Mouse (Mus musculus) bone marrow, adult 2 months (tissue): ENCODE measurements around the gene Csf2. TPM values are rescaled to one million over a fixed set of nuclear protein-coding genes. Genes with fewer than 3 reads are reported as not detected.

ENCODE experiments used
- H3K27ac ChIP-seq: fragments of 200-500 bp; 2 replicates; pipeline ENCODE4 v1.5.1; 2012; ENCODE audit warnings: low read depth, mild to moderate bottlenecking, control low read depth, inconsistent platforms, low read length; ENCODE audit not compliant: control insufficient read depth, poor library complexity, insufficient read depth
- H3K4me1 ChIP-seq: fragments of 200-500 bp; 2 replicates; pipeline ENCODE4 v1.6.1; 2011; ENCODE audit warnings: low read length; ENCODE audit not compliant: control insufficient read depth, insufficient read depth
- H3K4me3 ChIP-seq: fragments of 200-500 bp; replicated peaks from 2 replicates; pipeline ENCODE3; 2011; ENCODE audit warnings: mild to moderate bottlenecking, low read depth, low read length, control low read depth; ENCODE audit not compliant: control insufficient read depth
- CTCF ChIP-seq: fragments of 200-500 bp; IDR thresholded peaks from 2 replicates; pipeline ENCODE4 v1.5.1; 2011; ENCODE audit warnings: low read length, control low read depth; ENCODE audit not compliant: control insufficient read depth, insufficient read depth
- POLR2A ChIP-seq: fragments of 200-500 bp; IDR thresholded peaks from 2 replicates; pipeline ENCODE4 v1.6.1; 2011; ENCODE audit warnings: low read depth, mild to moderate bottlenecking, control low read depth, low read length, borderline replicate concordance; ENCODE audit not compliant: control insufficient read depth
- WGBS: fragments of 180-500 bp; shearing (Covaris S2); methylation state at CpG from one replicate; pipeline ENCODE4 v1.1.7; 2018; 5-methylcytosine and 5-hydroxymethylcytosine counted together
- polyA plus RNA-seq: library from polyadenylated mRNA; stranded (reverse); fragments of >200 nt; gene quantifications from 2 replicates; pipeline ENCODE4 v1.2.4, GENCODE M21; 2011; ENCODE audit warnings: low replicate concordance; ENCODE audit not compliant: missing spikeins, insufficient read depth, insufficient read length

Csf2 gene
- polyA plus RNA-seq, 1 experiment: not detected

- no peak for TF ChIP-seq CTCF
- no peak for TF ChIP-seq POLR2A
- H3K27ac ChIP-seq: no peak overlapping the region
- H3K4me1 ChIP-seq: peaks cover 2% of the 10 kb centered on the region
- no peak overlapping the region for H3K4me3 ChIP-seq
- 61% methylated on average over 6 of the region's 6 CpGs for WGBS
These were observed 29.3 kb downstream of the Csf2 start for GRCm38 (mm10) chr11:54219903-54220740.

GRCm38 (mm10) chr11:54219191-54219590 lies 30.3 kb downstream of the Csf2 start:
- Histone ChIP-seq H3K4me1 (peaks cover 5% of the 10 kb centered on the region), H3K27ac (no peak overlapping the region), H3K4me3 (no peak overlapping the region)
- 0% methylated on average over 1 of the region's 1 CpGs for WGBS
- no peak for TF ChIP-seq POLR2A
- TF ChIP-seq CTCF: no peak

- H3K27ac ChIP-seq: no peak overlapping the region
- no peak overlapping the region for H3K4me3 ChIP-seq
- 11% methylated on average over 7 of the region's 7 CpGs for WGBS
- TF ChIP-seq POLR2A (no peak), CTCF (peak; percentile 7; the same call in 1 of the 2 replicates)
- H3K4me1 ChIP-seq: peaks cover 6% of the 10 kb centered on the region
These were observed 32.1 kb downstream of the Csf2 start for GRCm38 (mm10) chr11:54217384-54217783.

DNA sequence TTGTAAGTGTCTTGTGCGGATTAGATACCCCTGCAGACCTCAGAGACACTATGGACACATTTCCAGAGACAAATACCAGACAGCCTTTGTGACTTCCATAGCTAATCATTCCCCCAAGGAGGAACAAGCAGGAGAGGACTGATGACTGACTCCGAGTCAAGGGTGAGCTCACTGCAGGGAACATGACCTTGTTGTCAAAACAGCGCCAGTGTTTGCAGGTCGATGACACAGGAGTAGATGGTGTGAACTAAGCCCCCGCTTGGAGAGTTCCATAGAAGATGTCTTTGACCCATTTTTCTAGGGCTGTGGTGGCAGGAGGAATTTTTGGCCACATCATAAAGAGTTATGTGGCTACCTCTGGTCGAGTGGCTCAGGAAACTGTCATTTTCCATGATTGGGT lies 33.4 kb downstream of the Csf2 start:
- H3K4me3 ChIP-seq: no peak overlapping the region
- H3K4me1 ChIP-seq: peaks cover 6% of the 10 kb centered on the region
- TF ChIP-seq POLR2A: no peak
- TF ChIP-seq CTCF: no peak
- WGBS: 73% methylated on average over 6 of the region's 6 CpGs
- H3K27ac ChIP-seq: no peak overlapping the region

DNA sequence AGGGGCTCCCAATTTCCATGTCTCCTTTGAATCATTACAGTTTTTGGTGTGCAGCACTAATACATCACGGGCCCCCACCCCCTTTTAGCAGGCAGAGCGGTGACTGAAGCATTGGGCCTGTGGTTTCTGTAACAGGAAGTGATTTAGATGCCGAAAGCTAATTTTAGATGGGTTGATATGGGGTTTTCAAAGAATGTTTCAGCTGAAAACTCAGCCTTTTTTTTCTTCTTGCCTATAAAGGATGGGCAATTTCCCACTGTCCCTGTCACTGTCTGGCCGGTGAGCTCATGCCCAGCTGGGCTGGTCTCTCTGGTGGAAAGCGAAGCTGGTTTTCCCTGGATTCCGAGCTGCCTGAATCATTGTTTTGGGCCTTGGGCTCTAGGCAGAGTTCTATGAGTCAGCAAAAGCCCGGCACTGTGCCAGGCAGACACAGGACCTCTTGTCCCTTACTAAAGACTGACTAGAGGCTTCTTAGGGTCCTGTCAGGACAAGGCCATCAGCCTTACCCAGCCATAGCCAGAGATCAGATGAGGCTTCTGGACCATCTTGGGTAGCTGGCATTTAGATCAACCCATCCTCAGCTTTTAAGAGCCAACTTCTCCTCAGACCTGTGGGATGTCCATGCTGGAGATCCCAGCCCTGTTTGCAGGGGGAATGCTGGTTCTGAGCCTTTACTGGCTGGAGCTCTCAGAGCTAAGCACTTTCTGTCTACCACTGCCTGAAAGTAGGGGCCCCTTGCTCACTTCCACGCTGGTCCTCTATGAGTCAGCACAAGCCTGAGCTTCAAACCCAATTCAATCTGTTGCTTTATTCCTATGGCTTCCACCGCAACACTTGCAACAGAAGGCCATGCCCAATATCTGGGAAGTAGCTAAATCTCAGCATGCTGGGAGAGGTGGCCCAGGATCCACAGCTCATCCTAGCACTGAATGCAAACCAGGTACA lies 34.7 kb downstream of the Csf2 start:
- Histone ChIP-seq H3K4me1 (peaks cover 6% of the 10 kb centered on the region), H3K27ac (no peak overlapping the region), H3K4me3 (no peak overlapping the region)
- WGBS: 3% methylated on average over 9 of the region's 9 CpGs
- no peak for TF ChIP-seq CTCF
- TF ChIP-seq POLR2A: no peak

DNA sequence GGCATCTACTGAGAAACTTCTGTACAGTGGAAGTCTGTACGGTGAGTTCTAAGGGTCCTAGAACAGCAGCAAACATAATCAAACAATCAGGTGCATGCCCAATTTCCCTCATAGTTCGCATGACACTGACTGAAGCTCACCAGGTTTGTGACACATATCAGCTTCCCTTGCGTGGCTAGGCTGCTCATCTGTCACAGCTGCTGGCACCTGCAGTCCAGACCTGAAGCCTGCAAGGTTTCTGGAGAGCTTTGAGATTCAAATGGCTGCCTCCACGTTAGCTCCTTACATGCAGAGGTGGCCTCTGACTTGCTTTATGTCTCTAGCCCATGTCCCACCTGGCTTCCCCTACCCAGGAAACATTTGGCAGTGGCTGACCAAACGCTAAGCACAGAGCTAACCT lies 35.8 kb downstream of the Csf2 start:
- 56% methylated on average over 5 of the region's 5 CpGs for WGBS
- Histone ChIP-seq H3K4me3 (no peak overlapping the region), H3K4me1 (peaks cover 6% of the 10 kb centered on the region), H3K27ac (no peak overlapping the region)
- TF ChIP-seq CTCF (no peak), POLR2A (no peak)

GRCm38 (mm10) chr11:54206993-54207392 lies 42.5 kb downstream of the Csf2 start:
- H3K4me3 ChIP-seq: no peak overlapping the region
- WGBS: 64% methylated on average over 5 of the region's 5 CpGs
- H3K27ac ChIP-seq: no peak overlapping the region
- H3K4me1 ChIP-seq: no peaks in the 10 kb centered on the region; the same call in 1 of the 2 replicates
- TF ChIP-seq POLR2A: no peak
- TF ChIP-seq CTCF: no peak

DNA sequence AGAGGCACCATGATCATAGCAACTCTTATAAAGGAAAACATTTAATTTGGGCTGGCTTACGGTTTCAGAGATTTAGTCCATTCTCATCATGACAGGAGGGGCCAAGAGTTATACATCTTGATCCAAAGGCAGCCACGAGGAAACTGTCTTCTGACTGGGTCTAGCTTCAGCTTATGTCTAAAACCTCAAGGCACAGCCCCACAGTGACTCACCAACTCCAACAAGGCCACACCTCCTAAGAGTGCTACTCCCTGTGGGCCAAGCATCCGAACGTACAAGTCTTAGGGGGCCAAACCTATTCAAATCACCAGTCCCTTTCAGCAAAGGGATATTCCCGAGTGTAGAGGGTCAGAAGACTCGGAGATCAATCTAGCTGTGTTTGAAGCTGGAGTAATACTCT lies 44.1 kb downstream of the Csf2 start:
- WGBS: 60% methylated on average over 6 of the region's 6 CpGs

More for the DNA sequence above, 44.1 kb downstream of the Csf2 start:
- TF ChIP-seq CTCF (no peak), POLR2A (no peak)
- H3K4me1 ChIP-seq: no peaks in the 10 kb centered on the region; the same call in 1 of the 2 replicates
- no peak overlapping the region for H3K27ac ChIP-seq
- no peak overlapping the region for H3K4me3 ChIP-seq
